Mouse (Mus musculus): ENCODE measurements around the gene Gnb3. TPM values are rescaled to one million over a fixed set of nuclear protein-coding genes. Genes with fewer than 3 reads are reported as not detected.

Gnb3 gene
- polyA plus RNA-seq, 2 experiments = 0.03 to 0.23 TPM

GRCm38 (mm10) chr6:124857840-124858530 lies 17.9 kb upstream of the Gnb3 start:
- TF ChIP-seq EP300 (IDR thresholded peaks at IDR 0.05; ENCODE audit: low read depth) (no peak), CTCF (IDR thresholded peaks at IDR 0.05; ENCODE audit: low read depth) (no peak)
- no peak overlapping the region for H3K9ac ChIP-seq (replicated peaks)
- H3K4me3 ChIP-seq (ENCODE audit: insufficient read depth in 1 of 2, low read depth in 2 of 2, low read length in 2 of 2) = peak overlapping the region in 1 of 2 experiments; percentile 6; a peak in 1 of 4 replicates
- no peaks in the 10 kb centered on the region for H3K9me3 ChIP-seq (ENCODE audit: control insufficient read depth, low read length)
- H3K4me1 ChIP-seq (replicated peaks; ENCODE audit: control insufficient read depth in 2 of 2, insufficient read depth in 2 of 2, low read length in 1 of 2) = no peaks in the 10 kb centered on the region
- WGBS (ENCODE audit: insufficient replicate concordance) = 22% methylated on average over 26 of the region's 26 CpGs
- peaks cover 60% of the 10 kb centered on the region for H3K27me3 ChIP-seq (ENCODE audit: control insufficient read depth, insufficient read depth, low read length)
- ATAC-seq (ENCODE audit: insufficient read depth) (no peak), DNase-seq (ENCODE audit: low read depth in 3 of 3, low spot score in 3 of 3) (no peak)
- H3K4me2 ChIP-seq (ENCODE audit: low read depth) = peak overlapping the region; percentile 65; the same call in 1 of the 2 replicates
- H3K27ac ChIP-seq = no peak overlapping the region
- no peaks in the 10 kb centered on the region for H3K36me3 ChIP-seq (replicated peaks; ENCODE audit: control insufficient read depth, insufficient read depth, low read depth)

DNA sequence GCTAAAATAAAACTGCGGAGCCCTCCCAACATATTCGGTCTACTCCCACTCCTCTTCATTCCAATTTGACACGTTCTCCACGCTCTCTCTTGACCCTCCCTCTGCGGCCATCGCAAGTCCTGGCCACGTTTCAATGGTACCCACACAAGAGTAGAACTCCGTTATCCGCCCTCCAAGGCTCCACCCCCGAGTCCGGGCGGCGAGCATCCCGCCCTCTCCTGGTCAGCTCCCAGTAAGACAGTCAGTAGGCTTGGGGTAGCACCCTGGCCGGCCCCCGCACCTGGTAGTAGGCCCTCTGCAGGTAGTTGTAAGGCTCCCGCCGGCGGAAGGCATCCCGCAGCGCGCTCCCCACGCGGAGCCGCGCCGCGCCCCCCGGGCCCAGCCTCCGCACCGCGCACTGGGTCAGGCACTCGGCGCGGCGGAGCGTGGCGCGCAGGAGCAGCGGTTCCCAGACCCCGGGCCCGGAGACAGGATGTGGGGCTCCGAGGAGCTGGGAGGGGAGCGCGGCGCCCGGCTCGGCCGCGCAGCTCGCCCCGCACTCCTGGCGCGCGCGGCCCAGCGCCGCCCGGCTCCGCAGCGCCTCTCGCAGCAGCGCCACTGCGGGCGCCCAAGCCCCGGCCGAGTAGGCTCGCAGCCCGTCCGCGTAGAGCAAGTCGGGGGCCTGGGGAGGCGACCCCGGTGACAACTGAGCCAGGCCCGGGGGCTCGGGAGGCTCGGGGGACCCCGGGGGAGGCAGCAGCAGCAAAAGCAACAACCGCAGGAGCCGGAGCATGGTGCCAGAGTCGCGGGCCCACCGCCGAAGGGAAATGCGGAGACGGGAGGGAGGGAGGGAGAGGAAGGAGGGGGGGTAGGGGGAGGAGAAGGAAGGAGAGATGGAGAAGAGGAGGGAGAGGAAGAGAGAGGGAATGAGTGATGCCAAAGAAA lies 17.1 kb upstream of the Gnb3 start, which contains the start of gene P3h3:
P3h3 (minus strand) TSS at position 837 of the 924 bp plus-strand sequence.
- peaks cover 52% of the 10 kb centered on the region for H3K27me3 ChIP-seq (ENCODE audit: control insufficient read depth, insufficient read depth, low read length)
- ATAC-seq (ENCODE audit: insufficient read depth) (peak; percentile 57; the same call in 1 of the 2 replicates), DNase-seq (ENCODE audit: low read depth in 3 of 3, low spot score in 3 of 3) (peak in 2 of 3 experiments; percentile 9)
- no peak within 1 kb of the TSS for H3K9ac ChIP-seq (replicated peaks)
- peak within 1 kb of the TSS; percentile 65 for H3K4me2 ChIP-seq (ENCODE audit: low read depth)
- TF ChIP-seq EP300 (IDR thresholded peaks at IDR 0.05; ENCODE audit: low read depth) = no peak
- TF ChIP-seq CTCF (IDR thresholded peaks at IDR 0.05; ENCODE audit: low read depth) = peak; percentile 71
- H3K36me3 ChIP-seq (replicated peaks; ENCODE audit: control insufficient read depth, insufficient read depth, low read depth) = no peaks in the 10 kb centered on the region
- peak within 1 kb of the TSS; percentile 13 to 54 for H3K4me3 ChIP-seq (ENCODE audit: insufficient read depth in 1 of 2, low read depth in 2 of 2, low read length in 2 of 2)
- 1% methylated on average over 83 of the region's 86 CpGs for WGBS (ENCODE audit: insufficient replicate concordance)
- H3K4me1 ChIP-seq (replicated peaks; ENCODE audit: control insufficient read depth in 2 of 2, insufficient read depth in 2 of 2, low read length in 1 of 2) = no peaks in the 10 kb centered on the region
- no peak within 1 kb of the TSS for H3K27ac ChIP-seq
- no peaks in the 10 kb centered on the region for H3K9me3 ChIP-seq (ENCODE audit: control insufficient read depth, low read length)

GRCm38 (mm10) chr6:124856321-124856720 lies 16.2 kb upstream of the Gnb3 start:
- Histone ChIP-seq H3K9me3 (ENCODE audit: control insufficient read depth, low read length) (no peaks in the 10 kb centered on the region), H3K4me2 (ENCODE audit: low read depth) (peak overlapping the region; percentile 65), H3K27ac (no peak overlapping the region), H3K4me1 (replicated peaks; ENCODE audit: control insufficient read depth in 2 of 2, insufficient read depth in 2 of 2, low read length in 1 of 2) (no peaks in the 10 kb centered on the region), H3K9ac (replicated peaks) (no peak overlapping the region), H3K4me3 (ENCODE audit: insufficient read depth in 1 of 2, low read depth in 2 of 2, low read length in 2 of 2) (no peak overlapping the region), H3K27me3 (ENCODE audit: control insufficient read depth, insufficient read depth, low read length) (peaks cover 46% of the 10 kb centered on the region), H3K36me3 (replicated peaks; ENCODE audit: control insufficient read depth, insufficient read depth, low read depth) (no peaks in the 10 kb centered on the region)
- 18% methylated on average over 14 of the region's 14 CpGs for WGBS (ENCODE audit: insufficient replicate concordance)
- TF ChIP-seq CTCF (IDR thresholded peaks at IDR 0.05; ENCODE audit: low read depth) = no peak
- no peak for TF ChIP-seq EP300 (IDR thresholded peaks at IDR 0.05; ENCODE audit: low read depth)
- ATAC-seq (ENCODE audit: insufficient read depth) (no peak), DNase-seq (ENCODE audit: low read depth in 3 of 3, low spot score in 3 of 3) (no peak)

DNA sequence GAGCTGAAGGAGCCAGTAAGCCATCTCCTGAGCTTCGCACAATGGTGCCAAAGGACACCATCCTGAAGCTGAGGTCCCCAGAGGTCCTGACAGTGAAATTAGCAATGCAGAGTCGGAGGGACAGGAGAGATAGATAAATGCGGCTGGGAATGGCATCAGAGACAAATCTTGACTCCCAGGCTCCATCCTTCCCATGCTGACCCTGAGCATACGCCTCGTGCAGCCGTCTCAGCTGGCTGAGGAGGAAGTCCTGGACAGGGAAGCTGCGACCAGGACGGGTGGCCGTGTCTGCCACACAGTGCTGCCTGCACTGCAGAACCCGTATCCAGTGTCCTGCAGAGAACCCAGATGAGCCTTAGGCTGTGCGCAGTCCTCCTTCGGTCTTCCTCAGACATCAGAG lies 14.6 kb upstream of the Gnb3 start:
- H3K9ac ChIP-seq (replicated peaks) = no peak overlapping the region
- no peak for ATAC-seq (ENCODE audit: insufficient read depth)
- TF ChIP-seq EP300 (IDR thresholded peaks at IDR 0.05; ENCODE audit: low read depth) (no peak), CTCF (IDR thresholded peaks at IDR 0.05; ENCODE audit: low read depth) (no peak)
- no peak overlapping the region for H3K27ac ChIP-seq
- no peaks in the 10 kb centered on the region for H3K36me3 ChIP-seq (replicated peaks; ENCODE audit: control insufficient read depth, insufficient read depth, low read depth)
- WGBS (ENCODE audit: insufficient replicate concordance) = 45% methylated on average over 12 of the region's 12 CpGs
- no peak for DNase-seq (ENCODE audit: low read depth in 3 of 3, low spot score in 3 of 3)
- no peaks in the 10 kb centered on the region for H3K9me3 ChIP-seq (ENCODE audit: control insufficient read depth, low read length)
- peaks cover 42% of the 10 kb centered on the region for H3K27me3 ChIP-seq (ENCODE audit: control insufficient read depth, insufficient read depth, low read length)
- no peaks in the 10 kb centered on the region for H3K4me1 ChIP-seq (replicated peaks; ENCODE audit: control insufficient read depth in 2 of 2, insufficient read depth in 2 of 2, low read length in 1 of 2)
- no peak overlapping the region for H3K4me3 ChIP-seq (ENCODE audit: insufficient read depth in 1 of 2, low read depth in 2 of 2, low read length in 2 of 2)
- H3K4me2 ChIP-seq (ENCODE audit: low read depth) = no peak overlapping the region

- H3K9ac ChIP-seq (replicated peaks) = no peak overlapping the region
These were observed 10.5 kb upstream of the Gnb3 start for GRCm38 (mm10) chr6:124850535-124850934.

More at GRCm38 (mm10) chr6:124850535-124850934, 10.5 kb upstream of the Gnb3 start:
- no peaks in the 10 kb centered on the region for H3K4me1 ChIP-seq (replicated peaks; ENCODE audit: control insufficient read depth in 2 of 2, insufficient read depth in 2 of 2, low read length in 1 of 2)
- ATAC-seq (ENCODE audit: insufficient read depth) = no peak
- TF ChIP-seq EP300 (IDR thresholded peaks at IDR 0.05; ENCODE audit: low read depth) = no peak
- no peak for TF ChIP-seq CTCF (IDR thresholded peaks at IDR 0.05; ENCODE audit: low read depth)
- no peak overlapping the region for H3K27ac ChIP-seq
- DNase-seq (ENCODE audit: low read depth in 3 of 3, low spot score in 3 of 3) = no peak
- H3K4me2 ChIP-seq (ENCODE audit: low read depth) = no peak overlapping the region
- no peaks in the 10 kb centered on the region for H3K36me3 ChIP-seq (replicated peaks; ENCODE audit: control insufficient read depth, insufficient read depth, low read depth)
- H3K4me3 ChIP-seq (ENCODE audit: insufficient read depth in 1 of 2, low read depth in 2 of 2, low read length in 2 of 2) = no peak overlapping the region
- H3K9me3 ChIP-seq (ENCODE audit: control insufficient read depth, low read length) = no peaks in the 10 kb centered on the region
- 50% methylated on average over 8 of the region's 8 CpGs for WGBS (ENCODE audit: insufficient replicate concordance)
- H3K27me3 ChIP-seq (ENCODE audit: control insufficient read depth, insufficient read depth, low read length) = peaks cover under 1% of the 10 kb centered on the region; the same call in 1 of the 2 replicates
